8 mouse cellular contexts compared by ENCODE assay signal in genomic region chr19:10524784-10525105, GRCm38 (mm10). TPM values are rescaled to one million over a fixed set of nuclear protein-coding genes. Genes with fewer than 3 reads are reported as not detected.
DNase-seq lines count a peak whose midpoint lies in the region; ATAC-seq lines count a peak whose summit lies in the region.

No protein-coding gene starts in this region.

- peak overlapping the region; percentile 64 for H3K4me2 ChIP-seq in kidney, embryonic 15.5 days
- peak overlapping the region; percentile 72 for H3K4me2 ChIP-seq in hindbrain, embryonic 15.5 days
- H3K4me2 ChIP-seq in midbrain, embryonic 16.5 days (ENCODE audit: low read length), result peak overlapping the region; percentile 84

- WGBS in kidney, embryonic 15.5 days, result under 1% methylated on average over 19 of the region's 19 CpGs
- WGBS in hindbrain, embryonic 15.5 days, result under 1% methylated on average over 19 of the region's 19 CpGs
- WGBS in midbrain, embryonic 16.5 days, result 1% methylated on average over 19 of the region's 19 CpGs

- H3K36me3 ChIP-seq in kidney, embryonic 15.5 days, result peaks cover 18% of the 10 kb centered on the region
- peaks cover 9% of the 10 kb centered on the region for H3K36me3 ChIP-seq in hindbrain, embryonic 15.5 days
- no peaks in the 10 kb centered on the region for H3K36me3 ChIP-seq in midbrain, embryonic 16.5 days (ENCODE audit: control insufficient read depth, insufficient read depth, low read length)

- ATAC-seq in kidney, embryonic 15.5 days (replicated peaks; ENCODE audit: low FRiP score), result no peak
- peak; percentile 71; the same call in 1 of the 2 replicates for ATAC-seq in hindbrain, embryonic 15.5 days (ENCODE audit: low FRiP score, low read depth)
- ATAC-seq in midbrain, embryonic 16.5 days, result no peak

- peak overlapping the region; percentile 99 for H3K27ac ChIP-seq in kidney, embryonic 15.5 days
- peak overlapping the region; percentile 81 for H3K27ac ChIP-seq in brown adipose tissue, adult 24 weeks (replicated peaks; ENCODE audit: low read depth, low read length)
- peak overlapping the region; percentile 98 for H3K27ac ChIP-seq in hindbrain, embryonic 15.5 days (replicated peaks)
- peak overlapping the region; percentile 98 for H3K27ac ChIP-seq in midbrain, embryonic 16.5 days (ENCODE audit: low read length)

- peaks cover 29% of the 10 kb centered on the region for H3K4me1 ChIP-seq in kidney, embryonic 15.5 days
- H3K4me1 ChIP-seq in brown adipose tissue, adult 24 weeks (ENCODE audit: control insufficient read depth, insufficient read depth, insufficient read length, low read length), result peaks cover 7% of the 10 kb centered on the region; the same call in 1 of the 2 replicates
- peaks cover 33% of the 10 kb centered on the region for H3K4me1 ChIP-seq in hindbrain, embryonic 15.5 days (replicated peaks)
- peaks cover 33% of the 10 kb centered on the region for H3K4me1 ChIP-seq in midbrain, embryonic 16.5 days (ENCODE audit: control insufficient read depth, insufficient read depth, low read length)

- peak overlapping the region; percentile 89 for H3K4me3 ChIP-seq in kidney, embryonic 15.5 days (replicated peaks)
- peak overlapping the region; percentile 89 for H3K4me3 ChIP-seq in brown adipose tissue, adult 24 weeks (ENCODE audit: insufficient read depth, low read depth, low read length)
- H3K4me3 ChIP-seq in hindbrain, embryonic 15.5 days, result peak overlapping the region; percentile 94
- peak overlapping the region; percentile 99 for H3K4me3 ChIP-seq in midbrain, embryonic 16.5 days (ENCODE audit: low read depth, low read length)

- H3K27me3 ChIP-seq in kidney, embryonic 15.5 days, result no peaks in the 10 kb centered on the region
- H3K27me3 ChIP-seq in hindbrain, embryonic 15.5 days, result no peaks in the 10 kb centered on the region
- H3K27me3 ChIP-seq in midbrain, embryonic 16.5 days (ENCODE audit: control insufficient read depth, insufficient read depth, low read depth, low read length), result no peaks in the 10 kb centered on the region

- H3K9me3 ChIP-seq in kidney, embryonic 15.5 days (replicated peaks), result no peaks in the 10 kb centered on the region
- H3K9me3 ChIP-seq in hindbrain, embryonic 15.5 days, result no peaks in the 10 kb centered on the region
- no peaks in the 10 kb centered on the region for H3K9me3 ChIP-seq in midbrain, embryonic 16.5 days (replicated peaks; ENCODE audit: control insufficient read depth, low read length, poor library complexity, severe bottlenecking)

- no peak for DNase-seq in kidney, adult 18-20 months
- no peak for DNase-seq in ovary, postnatal 14 days (ENCODE audit: low spot score)
- DNase-seq in natural killer cell, adult 2 months (ENCODE audit: low spot score in 2 of 2), result no peak
- DNase-seq in urinary bladder, postnatal 4 days (ENCODE audit: low spot score in 2 of 2), result no peak

- H3K9ac ChIP-seq in kidney, embryonic 15.5 days, result peak overlapping the region; percentile 93
- H3K9ac ChIP-seq in hindbrain, embryonic 15.5 days, result peak overlapping the region; percentile 95
- H3K9ac ChIP-seq in midbrain, embryonic 16.5 days (ENCODE audit: low read depth, low read length), result peak overlapping the region; percentile 99

RNA-seq across cellular contexts. Expression of gene Cpsf7, which starts 0.3 kb away (rescaled TPM):
- polyA plus RNA-seq in kidney, embryonic 15.5 days (2015; fragmentation: Nextera tagmentation; extraction: Ambion mirVana), result 48.0 and 49.6 TPM in 2 replicates
- 18.5 and 18.6 TPM in 2 replicates for polyA plus RNA-seq in brown adipose tissue, adult 24 weeks (2012; ENCODE audit: insufficient read depth, insufficient read length, missing spikeins)
- polyA plus RNA-seq in hindbrain, embryonic 15.5 days (2015; fragmentation: Nextera tagmentation; extraction: Ambion mirVana), result 49.0 and 56.1 TPM in 2 replicates
- polyA plus RNA-seq in midbrain, embryonic 16.5 days (2015; fragmentation: Nextera tagmentation; extraction: Ambion mirVana), result 55.9 and 56.0 TPM in 2 replicates

RNA-seq across cellular contexts. Expression of gene Sdhaf2, which starts 1.2 kb away (rescaled TPM):
- polyA plus RNA-seq in kidney, embryonic 15.5 days (2015; fragmentation: Nextera tagmentation; extraction: Ambion mirVana), result 59.4 and 61.4 TPM in 2 replicates
- polyA plus RNA-seq in brown adipose tissue, adult 24 weeks (2012; ENCODE audit: insufficient read depth, insufficient read length, missing spikeins), result 57.1 and 65.5 TPM in 2 replicates
- 62.8 and 69.1 TPM in 2 replicates for polyA plus RNA-seq in hindbrain, embryonic 15.5 days (2015; fragmentation: Nextera tagmentation; extraction: Ambion mirVana)
- polyA plus RNA-seq in midbrain, embryonic 16.5 days (2015; fragmentation: Nextera tagmentation; extraction: Ambion mirVana), result 60.2 and 62.7 TPM in 2 replicates

RNA-seq across cellular contexts. Expression of gene Tmem216, which starts 31.3 kb away (rescaled TPM):
- 47.1 and 51.6 TPM in 2 replicates for polyA plus RNA-seq in kidney, embryonic 15.5 days (2015; fragmentation: Nextera tagmentation; extraction: Ambion mirVana)
- polyA plus RNA-seq in brown adipose tissue, adult 24 weeks (2012; ENCODE audit: insufficient read depth, insufficient read length, missing spikeins), result 11.0 and 15.9 TPM in 2 replicates
- polyA plus RNA-seq in hindbrain, embryonic 15.5 days (2015; fragmentation: Nextera tagmentation; extraction: Ambion mirVana), result 47.5 and 51.4 TPM in 2 replicates
- 52.0 and 52.3 TPM in 2 replicates for polyA plus RNA-seq in midbrain, embryonic 16.5 days (2015; fragmentation: Nextera tagmentation; extraction: Ambion mirVana)

RNA-seq across cellular contexts. Expression of gene Ppp1r32, which starts 42.0 kb away (rescaled TPM):
- polyA plus RNA-seq in kidney, embryonic 15.5 days (2015; fragmentation: Nextera tagmentation; extraction: Ambion mirVana), result not detected in 2 replicates
- polyA plus RNA-seq in brown adipose tissue, adult 24 weeks (2012; ENCODE audit: insufficient read depth, insufficient read length, missing spikeins), result not detected in 2 replicates
- 2.1 and 2.3 TPM in 2 replicates for polyA plus RNA-seq in hindbrain, embryonic 15.5 days (2015; fragmentation: Nextera tagmentation; extraction: Ambion mirVana)
- 3.6 and 5.9 TPM in 2 replicates for polyA plus RNA-seq in midbrain, embryonic 16.5 days (2015; fragmentation: Nextera tagmentation; extraction: Ambion mirVana)

RNA-seq across cellular contexts. Expression of gene Cyb561a3, which starts 52.2 kb away (rescaled TPM):
- polyA plus RNA-seq in kidney, embryonic 15.5 days (2015; fragmentation: Nextera tagmentation; extraction: Ambion mirVana), result 16.6 and 16.7 TPM in 2 replicates
- 7.2 TPM in 2 replicates for polyA plus RNA-seq in brown adipose tissue, adult 24 weeks (2012; ENCODE audit: insufficient read depth, insufficient read length, missing spikeins)
- polyA plus RNA-seq in hindbrain, embryonic 15.5 days (2015; fragmentation: Nextera tagmentation; extraction: Ambion mirVana), result 19.9 and 20.3 TPM in 2 replicates
- 24.5 and 26.4 TPM in 2 replicates for polyA plus RNA-seq in midbrain, embryonic 16.5 days (2015; fragmentation: Nextera tagmentation; extraction: Ambion mirVana)
